Mouse (Mus musculus) spleen, adult 2 months (tissue): ENCODE measurements around the gene Pon1.

Source experiments
- CTCF ChIP-seq: fragments of 200-500 bp; IDR thresholded peaks from 2 replicates; pipeline ENCODE4 v1.5.1; 2011; ENCODE audit warnings: mild to moderate bottlenecking, inconsistent platforms; ENCODE audit not compliant: insufficient read depth, insufficient read length, insufficient replicate concordance; ENCODE audit errors: extremely low read depth
- POLR2A ChIP-seq: fragments of 200-500 bp; IDR thresholded peaks from 2 replicates; pipeline ENCODE4 v1.6.1; 2011; ENCODE audit warnings: low read depth, low read length, inconsistent platforms

GRCm38 (mm10) chr6:5234563-5234962 lies 40.8 kb upstream of the Pon1 start:
- no peak for TF ChIP-seq POLR2A
- TF ChIP-seq CTCF = no peak
